In genomic region chr16:8570336-8570735, GRCm38 (mm10) we compare ENCODE assay signal across 12 mouse cellular contexts.
"Had no signal": no experiment of that assay in that cellular context is flagged by ENCODE, and none has a peak within 500 bp of the region (broad histone marks: within the 10 kb centered on the region; RNA-seq: fewer than 3 reads in every experiment).

No protein-coding gene starts in this region.

- H3K4me3 ChIP-seq: left cerebral cortex, adult 2 months; limb, embryonic 12.5 days; lung, embryonic 15.5 days; neural tube, embryonic 12.5 days had no signal

- DNase-seq: kidney, adult 8-10 months; kidney, postnatal 25 days; liver; lung, postnatal 14 days; midbrain, embryonic 14.5 days; spleen, adult 18-20 months; thymus, adult 2 months; thymus, postnatal 25 days had no signal

- H3K27me3 ChIP-seq: limb, embryonic 12.5 days; lung, embryonic 15.5 days; neural tube, embryonic 12.5 days had no signal

- H3K9ac ChIP-seq: limb, embryonic 12.5 days; lung, embryonic 15.5 days; neural tube, embryonic 12.5 days had no signal

- H3K36me3 ChIP-seq: lung, embryonic 15.5 days had no signal

- H3K27ac ChIP-seq: left cerebral cortex, adult 2 months; limb, embryonic 12.5 days; lung, embryonic 15.5 days; neural tube, embryonic 12.5 days had no signal

- H3K9me3 ChIP-seq: limb, embryonic 12.5 days; lung, embryonic 15.5 days; neural tube, embryonic 12.5 days had no signal

- H3K4me2 ChIP-seq: limb, embryonic 12.5 days; lung, embryonic 15.5 days; neural tube, embryonic 12.5 days had no signal

- H3K4me1 ChIP-seq: lung, embryonic 15.5 days had no signal
